Mouse (Mus musculus): Measurements from ENCODE around the gene Slc22a23.

The Slc22a23 gene

GRCm38 (mm10) chr13:34159926-34160325 is 185.1 kb downstream of the Slc22a23 start:
- TF ChIP-seq GATA4 (IDR thresholded peaks at IDR 0.05; ENCODE audit: insufficient replicate concordance, low read length), result no peak

GRCm38 (mm10) chr13:34157596-34158157 is 187.3 kb downstream of the Slc22a23 start:
- no peak for TF ChIP-seq GATA4 (IDR thresholded peaks at IDR 0.05; ENCODE audit: insufficient replicate concordance, low read length)

GRCm38 (mm10) chr13:34156840-34157185 is 188.2 kb downstream of the Slc22a23 start:
- no peak for TF ChIP-seq GATA4 (IDR thresholded peaks at IDR 0.05; ENCODE audit: insufficient replicate concordance, low read length)

- TF ChIP-seq GATA4 (IDR thresholded peaks at IDR 0.05; ENCODE audit: insufficient replicate concordance, low read length), result no peak
These were observed 188.7 kb downstream of the Slc22a23 start for GRCm38 (mm10) chr13:34156133-34156839.

GRCm38 (mm10) chr13:34154931-34155272 is 190.1 kb downstream of the Slc22a23 start:
- TF ChIP-seq GATA4 (IDR thresholded peaks at IDR 0.05; ENCODE audit: insufficient replicate concordance, low read length), result no peak

- no peak for TF ChIP-seq GATA4 (IDR thresholded peaks at IDR 0.05; ENCODE audit: insufficient replicate concordance, low read length)
These were observed 190.6 kb downstream of the Slc22a23 start for GRCm38 (mm10) chr13:34154217-34154930.

- TF ChIP-seq GATA4 (IDR thresholded peaks at IDR 0.05; ENCODE audit: insufficient replicate concordance, low read length), result no peak
These were observed 191.5 kb downstream of the Slc22a23 start for GRCm38 (mm10) chr13:34153254-34154011.

- TF ChIP-seq GATA4 (IDR thresholded peaks at IDR 0.05; ENCODE audit: insufficient replicate concordance, low read length), result no peak
These were observed 192.3 kb downstream of the Slc22a23 start for GRCm38 (mm10) chr13:34152695-34153094.

- no peak for TF ChIP-seq GATA4 (IDR thresholded peaks at IDR 0.05; ENCODE audit: insufficient replicate concordance, low read length)
These were observed 193.6 kb downstream of the Slc22a23 start for GRCm38 (mm10) chr13:34151425-34151824.

- TF ChIP-seq GATA4 (IDR thresholded peaks at IDR 0.05; ENCODE audit: insufficient replicate concordance, low read length), result no peak
These were observed 194.5 kb downstream of the Slc22a23 start for GRCm38 (mm10) chr13:34150271-34151027.

GRCm38 (mm10) chr13:34149463-34150176 is 195.4 kb downstream of the Slc22a23 start:
- no peak for TF ChIP-seq GATA4 (IDR thresholded peaks at IDR 0.05; ENCODE audit: insufficient replicate concordance, low read length)

- no peak for TF ChIP-seq GATA4 (IDR thresholded peaks at IDR 0.05; ENCODE audit: insufficient replicate concordance, low read length)
These were observed 196.1 kb downstream of the Slc22a23 start for GRCm38 (mm10) chr13:34148767-34149392.

- TF ChIP-seq GATA4 (IDR thresholded peaks at IDR 0.05; ENCODE audit: insufficient replicate concordance, low read length), result no peak
These were observed 196.8 kb downstream of the Slc22a23 start for GRCm38 (mm10) chr13:34148181-34148580.

GRCm38 (mm10) chr13:34146916-34147315 is 198.1 kb downstream of the Slc22a23 start:
- TF ChIP-seq GATA4 (IDR thresholded peaks at IDR 0.05; ENCODE audit: insufficient replicate concordance, low read length), result no peak

Data from liver, adult (tissue).